Mouse (Mus musculus): ENCODE measurements around the gene E2f6.

Gene E2f6

DNA sequence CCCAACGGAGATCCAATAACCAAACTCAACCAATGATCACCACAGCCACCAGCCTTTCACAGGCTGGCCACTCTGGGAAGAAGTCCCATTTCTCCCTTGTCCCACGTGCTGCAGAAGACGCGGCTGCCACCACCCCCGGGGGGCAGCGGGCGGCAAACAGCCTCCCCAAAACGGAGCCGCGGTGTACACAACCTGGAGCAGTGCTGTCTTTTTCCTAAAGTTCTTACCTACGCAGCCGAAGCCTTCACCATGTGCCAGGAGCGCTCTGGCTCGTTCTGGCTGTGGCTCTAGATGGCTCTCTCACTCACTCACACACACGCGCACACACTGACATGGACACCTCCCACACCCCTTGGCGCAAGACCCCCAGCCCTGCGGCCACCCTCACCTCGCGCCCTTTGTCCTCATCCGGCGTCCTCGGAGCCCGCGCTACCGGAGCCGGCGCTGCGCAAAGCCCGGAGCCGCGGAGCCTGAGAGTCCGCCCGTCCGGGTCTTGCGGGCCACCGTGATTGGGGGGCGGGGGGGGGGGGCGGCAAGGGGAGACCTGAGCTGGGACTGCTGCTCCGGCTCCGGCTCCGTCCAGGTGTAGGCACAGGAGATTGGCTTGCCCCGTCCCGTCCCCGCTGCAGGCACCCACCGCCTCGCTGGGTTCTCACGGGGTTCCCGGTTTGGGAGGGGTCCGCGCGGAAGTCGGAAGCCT lies 10.4 kb upstream of the E2f6 start, which contains the start of gene Greb1:
TSS of gene Greb1 (minus strand) at position 628 of the 700 bp plus-strand sequence.
- no peak for DNase-seq (ENCODE audit: low read depth)

DNA sequence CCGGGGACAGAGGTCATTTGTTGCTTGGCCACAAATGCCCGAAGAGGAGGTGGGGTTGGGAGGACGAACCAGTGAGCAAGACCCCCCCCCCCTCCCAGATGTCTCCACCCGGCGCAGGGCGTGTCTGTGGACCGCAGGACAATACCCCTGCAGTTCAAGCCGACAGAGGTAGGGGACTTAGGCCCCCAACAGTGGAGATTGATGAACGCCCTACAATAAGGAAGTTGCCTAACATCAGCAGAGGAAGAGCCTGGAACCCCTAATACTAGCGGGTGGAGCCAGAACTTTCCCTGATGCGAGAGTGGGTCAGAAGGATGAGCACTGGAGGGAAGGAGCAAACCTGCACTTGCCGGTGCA lies 9.8 kb upstream of the E2f6 start:
- no peak for DNase-seq (ENCODE audit: low read depth)

- no peak for DNase-seq (ENCODE audit: low read depth)
These were observed 7.4 kb upstream of the E2f6 start for GRCm38 (mm10) chr12:16803237-16803955.

- DNase-seq (ENCODE audit: low read depth) = no peak
These were observed 6.8 kb upstream of the E2f6 start for GRCm38 (mm10) chr12:16803956-16804430.

DNA sequence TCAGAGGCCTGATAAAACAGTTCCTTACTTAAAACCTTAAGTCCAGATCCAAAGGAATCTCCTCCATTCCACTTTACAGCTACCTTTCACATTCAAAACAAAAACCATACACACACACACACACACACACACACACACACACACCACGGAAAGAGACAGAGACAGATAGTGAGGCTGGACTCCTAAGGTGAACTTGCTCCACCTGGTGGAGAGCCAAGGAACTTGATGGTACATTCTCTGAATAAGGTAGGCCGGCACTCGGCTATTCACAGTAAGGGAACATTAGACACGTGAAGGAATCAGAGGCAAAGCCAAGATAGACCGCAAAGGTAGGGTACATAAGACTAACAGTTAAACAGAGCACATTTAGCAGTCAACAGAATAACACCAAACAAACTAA lies 5.3 kb upstream of the E2f6 start:
- DNase-seq (ENCODE audit: low read depth) = peak; percentile 72

DNA sequence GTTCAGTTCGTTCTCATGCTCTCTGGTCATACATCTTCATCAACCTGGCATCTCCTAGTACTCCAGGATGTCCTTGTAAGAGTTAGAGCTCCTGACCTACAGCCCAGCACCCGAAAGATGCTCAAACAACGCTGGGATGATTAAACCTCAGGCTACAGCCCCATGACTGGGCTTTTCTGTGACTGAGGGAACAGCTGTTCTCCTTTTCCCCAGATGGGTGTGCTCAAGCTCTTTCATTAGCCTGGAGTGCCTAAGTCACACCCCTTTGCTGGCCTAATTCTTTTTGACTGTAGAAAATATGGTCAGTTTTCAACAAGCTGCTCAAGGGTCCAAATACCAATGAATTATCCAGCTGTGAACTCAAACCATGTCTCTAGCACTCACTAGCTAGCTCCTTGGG lies 2.7 kb upstream of the E2f6 start:
- DNase-seq (ENCODE audit: low read depth) = no peak

- DNase-seq (ENCODE audit: low read depth) = no peak
These were observed 714 bp downstream of the E2f6 start for GRCm38 (mm10) chr12:16811477-16811876.

DNA sequence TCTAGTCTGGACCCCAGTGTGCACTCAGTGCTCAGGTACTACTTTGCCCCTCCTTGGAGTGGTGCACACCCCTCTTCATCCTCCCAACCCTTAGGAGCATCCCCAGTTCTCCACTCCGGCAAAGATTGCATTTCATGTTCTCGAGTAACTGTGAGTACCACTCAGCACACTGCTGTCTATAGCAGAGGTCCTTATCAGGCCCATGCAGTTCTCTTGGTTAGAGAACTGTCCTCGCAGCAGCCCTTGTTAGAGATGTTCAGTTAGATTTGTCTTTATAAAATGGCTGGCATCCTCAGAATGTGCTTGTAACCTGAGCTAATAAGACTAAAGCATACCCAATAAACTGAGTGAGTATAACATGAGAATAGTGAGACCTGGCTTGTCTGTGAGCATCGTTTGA lies 6.4 kb downstream of the E2f6 start:
- DNase-seq (ENCODE audit: low read depth) = no peak

GRCm38 (mm10) chr12:16818513-16818912 lies 7.8 kb downstream of the E2f6 start:
- no peak for DNase-seq (ENCODE audit: low read depth)

DNA sequence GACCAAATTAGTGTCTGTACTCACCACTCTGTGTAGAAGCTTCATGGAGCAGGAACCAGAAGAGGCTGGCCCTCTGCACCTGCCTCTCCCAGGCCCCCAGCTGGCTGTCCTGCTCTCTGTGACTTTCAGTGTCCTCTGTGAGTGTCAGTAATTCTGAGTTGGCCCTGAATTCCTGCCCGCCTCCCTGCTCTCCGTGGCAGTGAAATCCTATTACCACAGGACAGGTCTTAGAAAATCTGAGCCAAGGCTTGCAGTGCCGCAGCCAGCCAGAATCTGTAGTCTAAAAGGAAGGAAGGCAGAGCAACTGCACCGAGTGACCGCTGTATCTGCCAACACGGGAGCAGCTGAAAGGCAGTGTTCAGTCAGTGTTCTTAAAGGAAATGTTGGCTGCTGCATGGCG lies 10.0 kb downstream of the E2f6 start:
- no peak for DNase-seq (ENCODE audit: low read depth)

- no peak for DNase-seq (ENCODE audit: low read depth)
These were observed 11.5 kb downstream of the E2f6 start for GRCm38 (mm10) chr12:16822181-16822734.

DNA sequence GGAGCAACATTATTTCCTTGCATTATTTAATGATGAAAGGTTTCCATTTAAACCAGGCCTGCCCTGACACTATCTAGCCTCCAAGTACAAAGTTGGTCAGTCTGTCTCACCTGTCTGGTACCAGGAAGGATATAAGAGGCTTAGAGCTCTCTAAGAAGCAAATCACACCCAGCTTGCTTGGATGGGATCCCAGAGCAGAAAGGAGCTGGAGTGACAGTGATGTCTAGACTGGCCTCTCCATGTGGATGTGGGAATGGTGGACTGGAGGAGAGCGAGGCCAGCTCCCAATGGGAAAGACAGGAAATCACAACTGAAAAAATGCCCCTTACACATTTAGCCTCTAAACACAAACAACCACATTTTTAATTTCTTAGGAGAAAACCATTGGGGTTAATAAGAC lies 12.9 kb downstream of the E2f6 start:
- DNase-seq (ENCODE audit: low read depth) = no peak

DNA sequence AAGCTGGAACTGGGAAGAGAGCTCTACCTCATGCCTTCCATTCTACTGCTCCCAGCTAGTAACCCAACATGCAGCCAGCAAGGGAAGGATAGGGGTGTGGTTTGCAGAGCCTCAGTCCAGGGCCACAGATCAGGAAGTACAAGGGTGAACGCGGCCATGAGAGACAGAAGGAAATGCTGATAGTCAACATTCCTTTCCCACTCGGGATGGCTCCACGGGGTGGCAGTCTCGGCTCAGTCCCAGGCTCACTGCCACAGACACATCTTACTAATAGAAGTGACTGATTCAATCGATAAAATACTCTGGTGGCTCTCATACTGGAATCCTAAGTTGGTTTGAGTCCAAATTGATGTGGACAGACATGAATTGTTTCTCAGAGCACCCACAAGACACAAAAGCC lies 17.7 kb downstream of the E2f6 start:
- DNase-seq (ENCODE audit: low read depth) = no peak

DNA sequence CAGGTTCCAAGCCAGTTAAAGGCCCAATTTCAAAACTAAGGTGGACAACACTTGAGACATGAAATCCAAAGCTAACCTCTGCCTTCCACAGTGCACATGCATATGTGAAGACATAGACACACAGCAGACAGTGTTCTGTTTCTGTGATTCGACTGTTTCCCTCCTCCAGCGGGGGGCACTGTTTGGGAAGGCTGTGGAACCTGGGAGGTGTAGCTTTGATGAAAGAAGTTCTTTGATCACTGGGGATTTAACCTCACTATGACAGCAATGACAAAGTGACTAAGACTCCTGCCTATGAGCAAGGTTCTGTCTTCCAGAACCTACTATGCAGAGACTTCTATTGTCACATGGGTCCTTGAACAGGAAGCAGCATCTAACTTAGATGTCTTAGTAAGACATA lies 19.0 kb downstream of the E2f6 start:
- DNase-seq (ENCODE audit: low read depth) = no peak

GRCm38 (mm10) chr12:16831071-16831470 lies 20.3 kb downstream of the E2f6 start:
- no peak for DNase-seq (ENCODE audit: low read depth)

- no peak for DNase-seq (ENCODE audit: low read depth)
These were observed 23.9 kb downstream of the E2f6 start for GRCm38 (mm10) chr12:16834701-16835100.

- no peak for DNase-seq (ENCODE audit: low read depth)
These were observed 25.4 kb downstream of the E2f6 start for GRCm38 (mm10) chr12:16836188-16836587.

- no peak for DNase-seq (ENCODE audit: low read depth)
These were observed 27.0 kb downstream of the E2f6 start for GRCm38 (mm10) chr12:16837766-16838165.

- DNase-seq (ENCODE audit: low read depth) = no peak
These were observed 30.3 kb downstream of the E2f6 start for GRCm38 (mm10) chr12:16840842-16841782.

DNA sequence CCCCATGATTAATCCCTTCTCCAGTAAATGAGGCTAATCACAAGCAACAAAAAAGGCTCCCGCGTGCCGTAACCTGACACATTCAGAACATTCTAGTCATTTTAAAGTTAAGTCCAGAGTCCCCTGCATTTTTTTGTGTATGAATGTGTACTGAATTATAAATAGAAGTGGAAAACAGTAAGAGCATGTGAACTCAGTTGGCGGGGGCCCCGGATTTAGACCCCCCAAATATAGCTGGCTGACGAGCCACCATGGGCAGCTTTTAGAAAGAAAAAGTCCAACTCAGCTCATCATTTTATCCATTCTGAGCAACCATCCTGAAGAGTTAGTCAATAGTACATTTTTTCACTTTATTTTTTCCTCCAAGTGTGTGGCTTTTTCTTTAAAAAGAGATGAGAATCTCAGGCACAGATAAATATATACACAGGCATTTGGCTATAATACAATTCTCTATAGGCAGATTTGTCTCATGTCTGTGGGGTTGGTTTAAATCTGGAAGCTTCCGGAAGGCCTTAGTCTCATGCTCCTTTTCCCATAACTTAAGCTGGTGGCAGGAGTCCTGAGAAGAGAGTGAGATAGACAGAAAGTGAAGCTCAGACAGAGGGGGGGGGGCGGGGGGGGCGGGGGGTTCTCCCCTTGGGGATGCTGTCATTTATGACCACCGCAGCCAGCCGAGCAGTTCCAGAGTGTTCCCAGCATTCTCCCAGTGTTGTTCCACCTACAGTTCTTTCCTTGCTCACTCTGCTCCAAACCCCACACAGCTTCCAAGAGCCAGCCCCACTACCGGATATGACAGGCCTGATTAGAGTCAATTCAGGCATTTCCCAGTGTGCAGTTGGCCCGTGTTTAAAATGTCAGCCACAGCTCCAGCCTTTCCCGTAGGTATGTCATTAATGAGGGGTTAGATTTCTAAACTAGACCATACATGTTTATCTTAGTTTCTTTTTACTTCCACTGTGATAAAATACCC lies 34.1 kb downstream of the E2f6 start:
- no peak for DNase-seq (ENCODE audit: low read depth)

GRCm38 (mm10) chr12:16847204-16847792 lies 36.5 kb downstream of the E2f6 start:
- no peak for DNase-seq (ENCODE audit: low read depth)
